Mouse (Mus musculus) stomach, postnatal 0 days (tissue): Measurements from ENCODE around the gene Wfikkn1. TPM values are rescaled to one million over a fixed set of nuclear protein-coding genes. Genes with fewer than 3 reads are reported as not detected.
A peak's percentile ranks its signal among the peaks of the same experiment; 100 is the strongest.

ENCODE experiments used
- ATAC-seq: fragments of 200-750 bp; cut with Nextera tagmentation; 2 replicates; pipeline ENCODE4 v1.8.0; 2017; ENCODE audit not compliant: low FRiP score, low TSS enrichment
- DNase-seq: peaks from one replicate; pipeline ENCODE4 v3.0.0-alpha.2; 2016; ENCODE audit warnings: low spot score
- H3K27ac ChIP-seq: fragments of 300-500 bp; sonication (generic); replicated peaks from 2 replicates; pipeline ENCODE4 v1.5.1; 2014; ENCODE audit warnings: mild to moderate bottlenecking, control low read depth
- H3K27me3 ChIP-seq: fragments of 300-500 bp; sonication (generic); 2 replicates; pipeline ENCODE4 v1.6.1; 2014; ENCODE audit warnings: low read length; ENCODE audit not compliant: control insufficient read depth, insufficient read depth
- H3K36me3 ChIP-seq: fragments of 300-500 bp; sonication (generic); 2 replicates; pipeline ENCODE4 v1.6.1; 2014; ENCODE audit warnings: low read length, mixed read lengths; ENCODE audit not compliant: control insufficient read depth, insufficient read depth
- H3K4me1 ChIP-seq: fragments of 300-500 bp; sonication (generic); replicated peaks from 2 replicates; pipeline ENCODE4 v1.6.1; 2014; ENCODE audit warnings: antibody characterized with exemption; ENCODE audit not compliant: control insufficient read depth, insufficient read depth
- H3K4me2 ChIP-seq: fragments of 300-500 bp; sonication (generic); replicated peaks from 2 replicates; pipeline ENCODE4 v1.6.1; 2014; ENCODE audit warnings: low read depth, mild to moderate bottlenecking, control low read depth, moderate library complexity
- H3K4me3 ChIP-seq: fragments of 300-500 bp; sonication (generic); 2 replicates; pipeline ENCODE4 v1.5.1; 2014; ENCODE audit warnings: low read depth, low read length, control low read depth
- H3K9ac ChIP-seq: fragments of 300-500 bp; sonication (generic); 2 replicates; pipeline ENCODE4 v1.6.1; 2014; ENCODE audit warnings: mild to moderate bottlenecking, low read length, control low read depth, mixed read lengths
- H3K9me3 ChIP-seq: fragments of 300-500 bp; sonication (generic); 2 replicates; pipeline ENCODE4 v1.6.1; 2016; ENCODE audit warnings: low read length; ENCODE audit not compliant: control insufficient read depth
- CTCF ChIP-seq: IDR thresholded peaks from 2 replicates; pipeline ENCODE4 v1.5.1; 2016; ENCODE audit warnings: antibody characterized with exemption, low read depth, mild to moderate bottlenecking, moderate library complexity
- EP300 ChIP-seq: optimal IDR thresholded peaks from 2 replicates; pipeline ENCODE3; 2016; ENCODE audit warnings: antibody characterized with exemption
- WGBS: fragments of 180-500 bp; shearing (Covaris S2); extraction: QIAGEN DNeasy Blood & Tissue Kit; methylation state at CpG from one replicate; pipeline ENCODE4 v1.1.7; 2014; 5-methylcytosine and 5-hydroxymethylcytosine counted together
- polyA plus RNA-seq: library from polyadenylated mRNA; unstranded; fragments of >200 nt; fragmentation: Nextera tagmentation; extraction: Ambion mirVana; gene quantifications from 2 replicates; pipeline ENCODE4 v1.2.1, GENCODE M21; 2015

Gene Wfikkn1
- polyA plus RNA-seq, 1 experiment from 2014 or later: 0.35 TPM

GRCm38 (mm10) chr17:25911816-25912215 is 31.2 kb upstream of the Wfikkn1 start:
- DNase-seq: peak; percentile 45
- H3K9me3 ChIP-seq: no peaks in the 10 kb centered on the region
- no peak overlapping the region for H3K4me3 ChIP-seq
- no peak overlapping the region for H3K4me2 ChIP-seq
- no peak overlapping the region for H3K27ac ChIP-seq
- no peaks in the 10 kb centered on the region for H3K36me3 ChIP-seq
- WGBS: 73% methylated on average over 4 of the region's 4 CpGs
- H3K4me1 ChIP-seq: no peaks in the 10 kb centered on the region
- H3K9ac ChIP-seq: no peak overlapping the region
- ATAC-seq: peak; percentile 63
- TF ChIP-seq EP300 (no peak), CTCF (no peak)
- H3K27me3 ChIP-seq: no peaks in the 10 kb centered on the region

- Histone ChIP-seq H3K4me2 (no peak overlapping the region), H3K36me3 (no peaks in the 10 kb centered on the region), H3K9me3 (no peaks in the 10 kb centered on the region), H3K4me3 (no peak overlapping the region), H3K9ac (no peak overlapping the region), H3K27ac (no peak overlapping the region), H3K4me1 (no peaks in the 10 kb centered on the region), H3K27me3 (no peaks in the 10 kb centered on the region)
- WGBS: 84% methylated on average over 2 of the region's 2 CpGs
- DNase-seq (no peak), ATAC-seq (no peak)
- TF ChIP-seq EP300 (no peak), CTCF (no peak)
These were observed 27.0 kb upstream of the Wfikkn1 start for GRCm38 (mm10) chr17:25907640-25908039.

- Histone ChIP-seq H3K4me1 (no peaks in the 10 kb centered on the region), H3K27me3 (no peaks in the 10 kb centered on the region), H3K9ac (no peak overlapping the region), H3K27ac (no peak overlapping the region), H3K4me2 (no peak overlapping the region), H3K9me3 (no peaks in the 10 kb centered on the region), H3K36me3 (no peaks in the 10 kb centered on the region), H3K4me3 (no peak overlapping the region)
- no peak for TF ChIP-seq EP300
- no peak for TF ChIP-seq CTCF
- DNase-seq (no peak), ATAC-seq (no peak)
- WGBS: 90% methylated on average over 3 of the region's 3 CpGs
These were observed 22.4 kb upstream of the Wfikkn1 start for GRCm38 (mm10) chr17:25903061-25903460.

DNA sequence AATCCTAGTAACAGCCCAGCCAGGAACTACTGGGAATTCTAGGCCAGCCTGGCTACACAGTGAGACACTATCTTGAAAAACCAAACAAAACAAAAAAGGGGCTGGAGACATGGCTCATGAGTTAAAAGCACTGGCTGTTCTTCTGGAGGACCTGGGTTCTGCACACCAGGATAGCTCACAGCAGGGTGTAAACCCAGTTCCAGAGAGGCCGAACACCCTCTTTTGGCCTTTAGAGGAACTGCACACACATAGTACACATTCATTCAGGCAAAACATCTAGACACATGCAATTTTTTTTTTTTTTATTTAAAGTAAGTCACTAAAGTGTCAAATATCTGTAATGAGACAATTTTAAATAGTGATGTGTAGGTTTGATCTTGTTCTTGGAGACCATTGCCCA is 19.5 kb upstream of the Wfikkn1 start:
- Histone ChIP-seq H3K4me3 (no peak overlapping the region), H3K36me3 (no peaks in the 10 kb centered on the region), H3K27ac (no peak overlapping the region), H3K4me1 (no peaks in the 10 kb centered on the region), H3K4me2 (no peak overlapping the region), H3K27me3 (no peaks in the 10 kb centered on the region), H3K9me3 (no peaks in the 10 kb centered on the region), H3K9ac (no peak overlapping the region)
- TF ChIP-seq CTCF (0 out of 2 replicates have a peak, but pooled peaks have one; percentile 10), EP300 (no peak)
- ATAC-seq (no peak), DNase-seq (no peak)
- 92% methylated on average over 1 of the region's 1 CpGs for WGBS

- H3K9ac ChIP-seq: no peak overlapping the region
- no peak for ATAC-seq
- H3K36me3 ChIP-seq: no peaks in the 10 kb centered on the region
- no peak overlapping the region for H3K4me3 ChIP-seq
- no peak overlapping the region for H3K4me2 ChIP-seq
- no peaks in the 10 kb centered on the region for H3K4me1 ChIP-seq
- TF ChIP-seq CTCF (no peak), EP300 (no peak)
- 76% methylated on average over 12 of the region's 12 CpGs for WGBS
- no peaks in the 10 kb centered on the region for H3K27me3 ChIP-seq
- no peaks in the 10 kb centered on the region for H3K9me3 ChIP-seq
- H3K27ac ChIP-seq: no peak overlapping the region
- DNase-seq: no peak
These were observed 15.2 kb upstream of the Wfikkn1 start for GRCm38 (mm10) chr17:25895891-25896290.

- Histone ChIP-seq H3K27ac (no peak overlapping the region), H3K4me3 (no peak overlapping the region), H3K36me3 (no peaks in the 10 kb centered on the region), H3K4me1 (no peaks in the 10 kb centered on the region), H3K9me3 (no peaks in the 10 kb centered on the region), H3K4me2 (no peak overlapping the region), H3K9ac (no peak overlapping the region), H3K27me3 (no peaks in the 10 kb centered on the region)
- ATAC-seq (no peak), DNase-seq (no peak)
- WGBS: 62% methylated on average over 2 of the region's 2 CpGs
- no peak for TF ChIP-seq CTCF
These were observed 14.8 kb upstream of the Wfikkn1 start for GRCm38 (mm10) chr17:25895415-25895814.
